Mouse (Mus musculus): ENCODE data around the gene Hoxa11.

DNA sequence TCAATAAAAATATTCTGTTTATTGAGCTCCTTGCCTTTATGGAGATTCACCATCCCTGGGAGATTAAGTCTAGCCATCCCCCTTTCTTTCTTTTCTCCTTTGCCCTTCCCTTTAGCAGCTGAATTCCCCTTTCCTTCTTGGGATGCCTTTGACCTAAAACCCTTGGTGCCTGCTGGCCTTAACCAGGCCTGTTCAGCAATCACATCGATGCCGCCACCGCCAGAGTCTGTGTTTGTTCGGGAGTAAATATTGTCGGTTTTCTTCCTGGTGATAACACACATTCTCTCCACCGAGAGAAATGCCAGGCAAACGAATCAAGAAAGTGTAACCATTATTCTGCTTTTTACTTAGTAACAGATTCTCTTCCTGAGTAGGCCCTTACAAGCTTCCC, 7.5 kb downstream of the Hoxa11 start:
- TF ChIP-seq CTCF (IDR thresholded peaks at IDR 0.05; ENCODE audit: insufficient read depth, low read depth, low read length) = no peak
- TF ChIP-seq POLR2A (IDR thresholded peaks at IDR 0.05; ENCODE audit: insufficient read depth, low read depth, low read length) = no peak

All from olfactory bulb, adult 2 months (tissue).